Mouse (Mus musculus) embryonic fibroblast, embryonic 13.5 days (primary cell): ENCODE data around the gene Wdr49.

Source experiments
- CTCF ChIP-seq: IDR thresholded peaks from 2 replicates; pipeline ENCODE4 v1.5.1; 2011; ENCODE audit warnings: mild to moderate bottlenecking, control low read depth, low read length, moderate library complexity, borderline replicate concordance; ENCODE audit not compliant: insufficient read depth
- POLR2A ChIP-seq: IDR thresholded peaks from 2 replicates; pipeline ENCODE4 v1.6.1; 2011; ENCODE audit warnings: low read depth, mild to moderate bottlenecking, control low read depth, low read length, moderate library complexity

DNA sequence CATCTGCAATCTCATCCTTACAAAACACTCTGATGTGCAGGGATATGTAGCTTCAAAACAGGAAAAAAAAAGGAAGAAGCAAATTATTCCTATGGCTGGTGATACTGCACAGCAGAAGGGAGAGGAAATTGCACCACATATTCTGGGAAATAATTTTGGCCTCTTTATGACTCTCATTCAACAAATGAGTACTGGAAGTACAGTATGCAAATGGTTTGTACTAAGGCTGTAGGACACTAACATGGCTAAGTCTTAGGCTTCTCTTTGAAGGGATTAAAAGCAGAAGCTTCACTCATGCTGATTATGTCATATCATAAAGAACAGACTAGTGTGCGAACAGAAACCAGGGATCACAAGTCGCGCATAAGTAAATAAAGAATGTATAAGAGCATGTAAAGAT, 205.4 kb downstream of the Wdr49 start:
- TF ChIP-seq POLR2A (no peak), CTCF (no peak)
